Mouse (Mus musculus) spleen, embryonic (tissue): ENCODE data around the gene Fam126a.

ENCODE experiments used
- CTCF ChIA-PET: fragments of 350-600 bp; sonication (Branson Sonifier 250); formaldehyde crosslinking; loops from one replicate; lab custom pipeline; 2022; lab: Charles Lee

Gene Fam126a

DNA sequence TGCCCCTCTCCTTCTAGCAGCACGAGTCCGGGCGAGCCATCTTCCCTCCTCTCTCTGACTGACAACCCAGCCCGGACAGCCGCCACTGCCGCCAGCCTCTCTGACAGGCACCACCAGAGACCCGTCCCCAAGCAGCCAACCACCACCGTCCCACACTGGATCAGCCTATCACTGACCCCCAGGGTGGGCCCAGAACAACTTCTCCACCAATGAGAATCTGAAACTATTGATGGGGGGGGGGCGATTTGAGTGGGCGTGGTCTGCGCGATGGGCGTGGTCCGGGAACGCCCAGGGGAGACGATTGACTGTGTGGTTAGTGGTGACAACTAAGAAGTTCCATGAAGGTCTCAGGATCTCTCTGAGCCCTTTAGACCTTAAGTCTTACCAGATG lies at the start of gene Fam126a:
Gene Fam126a, minus strand, starts transcription at position 112 of the 391 bp plus-strand sequence.
- CTCF ChIA-PET, result interaction anchor here (1.2 kb wide), 1 partner anchor 47 kb away, joined by 3 read pairs; no protein-coding TSS in a partner anchor

DNA sequence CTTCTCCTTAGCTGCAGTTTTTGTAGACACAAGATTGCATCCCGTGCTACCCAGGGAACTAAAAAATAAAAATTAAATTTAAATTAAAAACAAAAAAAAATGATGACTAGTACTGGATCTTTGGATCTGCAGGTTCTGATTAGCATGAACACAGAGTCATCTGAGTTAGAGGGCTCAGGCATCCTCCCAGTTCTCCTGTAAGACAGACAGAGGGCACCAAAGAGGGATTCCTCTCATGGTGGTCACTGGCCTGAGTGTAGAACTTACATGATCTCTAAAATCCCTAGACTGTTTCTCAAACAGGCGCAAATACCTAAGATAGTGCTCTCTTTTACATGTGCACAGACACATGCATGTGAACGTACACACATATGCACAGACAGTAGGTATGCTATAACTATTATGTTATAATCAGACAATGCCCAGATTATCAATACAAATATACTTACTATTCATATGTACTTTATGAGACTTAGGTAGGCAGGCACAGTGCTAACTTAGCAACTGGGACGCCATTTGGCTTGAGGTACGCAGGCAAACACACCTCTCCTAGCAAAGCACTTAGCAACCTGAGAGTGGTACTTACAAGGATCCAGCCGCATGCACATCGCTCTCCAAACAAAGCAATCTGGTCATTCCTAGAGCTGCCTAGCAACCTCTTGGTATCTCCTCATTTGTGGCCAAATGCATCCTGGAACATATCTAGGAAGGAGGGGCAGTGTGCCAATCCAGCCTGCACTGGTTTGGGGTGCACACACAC lies 48.1 kb upstream of the Fam126a start:
- CTCF ChIA-PET, result interaction anchor here (0.6 to 1.4 kb wide), 2 partner anchors 9 to 47 kb away, joined by 3 to 6 read pairs; no protein-coding TSS in a partner anchor

DNA sequence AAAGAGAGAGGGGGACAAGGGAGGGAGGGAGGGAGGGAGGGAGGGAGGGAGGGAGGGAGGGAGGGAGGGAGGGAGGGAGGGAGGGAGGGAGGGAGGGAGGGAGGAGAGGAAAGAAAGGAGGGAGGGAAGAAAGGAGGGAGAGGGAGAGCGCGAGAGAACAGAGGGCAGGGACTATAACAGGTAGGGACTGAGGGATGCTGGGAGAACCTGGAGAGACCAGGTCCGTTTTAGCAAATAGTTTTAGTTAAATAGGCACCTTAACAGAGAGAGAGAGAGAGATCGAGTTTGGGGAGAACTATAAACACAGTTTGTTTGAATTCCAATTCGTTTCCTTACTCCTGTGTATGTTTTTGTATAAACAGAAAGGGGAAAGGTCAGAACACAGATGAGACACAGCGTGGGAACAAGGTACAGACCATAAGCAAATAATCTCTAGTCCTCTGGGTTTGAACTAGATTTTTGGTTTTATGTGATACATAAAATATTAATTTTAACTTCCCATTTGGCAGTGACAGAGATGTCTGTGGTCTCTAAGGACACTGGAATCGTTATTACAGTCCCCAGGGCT lies 47.3 kb upstream of the Fam126a start:
- CTCF ChIA-PET, result interaction anchor here (0.6 to 1.4 kb wide), 5 partner anchors 11 to 128 kb away, joined by 3 to 5 read pairs (median 4); no protein-coding TSS in a partner anchor

GRCm38 (mm10) chr5:24076986-24077718 lies 46.7 kb upstream of the Fam126a start:
- CTCF ChIA-PET, result interaction anchor here (0.6 to 1.4 kb wide), 5 partner anchors 11 to 128 kb away, joined by 3 to 5 read pairs (median 4); no protein-coding TSS in a partner anchor

- CTCF ChIA-PET, result interaction anchor here (0.6 kb wide), 1 partner anchor 33 kb away, joined by 4 read pairs; no protein-coding TSS in a partner anchor
Observed at GRCm38 (mm10) chr5:24072031-24072430, 41.5 kb upstream of the Fam126a start.

GRCm38 (mm10) chr5:24068955-24069354 lies 38.5 kb upstream of the Fam126a start:
- CTCF ChIA-PET, result no interaction called here

- CTCF ChIA-PET, result no interaction called here
Observed at GRCm38 (mm10) chr5:24063545-24063944, 33.1 kb upstream of the Fam126a start.

GRCm38 (mm10) chr5:24063034-24063433 lies 32.5 kb upstream of the Fam126a start:
- CTCF ChIA-PET, result no interaction called here

DNA sequence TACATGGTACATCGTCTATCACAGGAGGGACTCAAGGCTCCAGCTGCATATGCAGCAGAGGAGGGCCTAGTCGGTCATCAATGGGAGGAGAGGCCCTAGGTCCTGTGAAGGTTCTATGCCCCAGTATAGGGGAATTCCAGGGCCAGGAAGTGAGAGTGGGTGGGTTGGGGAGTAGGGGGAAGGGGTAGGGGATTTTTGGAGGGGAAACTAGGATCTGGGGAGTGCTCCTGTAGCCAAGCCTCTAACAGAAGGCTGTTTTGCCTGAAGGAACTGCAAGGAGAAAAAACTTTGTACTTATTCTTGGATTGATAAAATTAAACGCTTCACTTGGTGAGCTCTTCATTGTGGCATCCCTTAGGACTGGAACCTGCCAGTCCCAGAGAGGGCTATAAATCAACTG lies 30.5 kb upstream of the Fam126a start:
- CTCF ChIA-PET, result interaction anchor here (0.6 kb wide), 1 partner anchor 110 kb away, joined by 3 read pairs; no protein-coding TSS in a partner anchor

GRCm38 (mm10) chr5:24057592-24057991 lies 27.1 kb upstream of the Fam126a start:
- CTCF ChIA-PET, result no interaction called here

- CTCF ChIA-PET, result interaction anchor here (0.5 kb wide), 1 partner anchor 24 kb away, joined by 8 read pairs; no protein-coding TSS in a partner anchor
Observed at GRCm38 (mm10) chr5:24056865-24057264, 26.4 kb upstream of the Fam126a start.

GRCm38 (mm10) chr5:24054382-24054781 lies 23.9 kb upstream of the Fam126a start:
- CTCF ChIA-PET, result no interaction called here

DNA sequence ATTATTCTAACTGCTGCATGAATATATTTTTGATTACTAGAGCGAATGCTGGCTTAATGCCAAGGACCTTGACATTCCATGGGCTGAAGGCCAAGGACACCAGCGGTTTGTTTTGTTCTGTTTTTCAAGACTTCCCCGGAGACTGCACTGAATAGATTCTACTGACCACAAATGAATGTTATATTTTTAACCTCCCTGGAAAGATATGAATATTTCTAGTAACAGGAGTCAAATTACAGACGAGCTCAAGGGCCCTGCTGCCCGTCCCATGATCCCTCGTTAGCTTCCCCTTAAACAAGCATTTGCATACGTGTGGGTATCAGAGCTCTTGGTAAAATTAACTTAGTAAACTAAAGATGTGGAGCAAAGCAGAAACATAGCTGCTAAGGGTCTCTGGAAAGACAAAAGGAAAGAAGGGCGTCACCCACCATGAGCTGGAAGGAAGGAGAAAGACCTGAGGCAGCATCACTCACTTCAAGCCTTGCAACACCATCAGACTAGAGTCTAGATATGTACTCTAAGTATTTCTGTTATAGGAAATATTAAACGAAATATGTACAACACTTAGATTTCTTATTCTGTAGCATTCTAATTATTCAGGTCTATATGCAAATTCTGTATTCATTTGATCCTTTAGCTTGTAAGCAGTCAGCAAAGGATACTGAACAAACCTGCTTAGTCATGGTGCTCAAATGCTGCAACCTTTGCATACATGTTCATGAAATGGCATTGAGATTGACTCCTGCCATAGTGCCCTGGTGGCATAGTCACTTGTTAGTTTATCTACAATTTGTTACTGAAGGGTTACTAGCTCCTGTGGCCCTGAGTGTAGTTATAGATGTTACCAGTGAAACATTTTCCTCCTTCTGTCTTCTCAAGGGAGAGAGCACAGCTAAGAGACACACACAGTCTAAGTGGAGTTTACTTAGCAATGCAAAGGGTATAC lies 23.0 kb upstream of the Fam126a start:
- CTCF ChIA-PET, result no interaction called here

DNA sequence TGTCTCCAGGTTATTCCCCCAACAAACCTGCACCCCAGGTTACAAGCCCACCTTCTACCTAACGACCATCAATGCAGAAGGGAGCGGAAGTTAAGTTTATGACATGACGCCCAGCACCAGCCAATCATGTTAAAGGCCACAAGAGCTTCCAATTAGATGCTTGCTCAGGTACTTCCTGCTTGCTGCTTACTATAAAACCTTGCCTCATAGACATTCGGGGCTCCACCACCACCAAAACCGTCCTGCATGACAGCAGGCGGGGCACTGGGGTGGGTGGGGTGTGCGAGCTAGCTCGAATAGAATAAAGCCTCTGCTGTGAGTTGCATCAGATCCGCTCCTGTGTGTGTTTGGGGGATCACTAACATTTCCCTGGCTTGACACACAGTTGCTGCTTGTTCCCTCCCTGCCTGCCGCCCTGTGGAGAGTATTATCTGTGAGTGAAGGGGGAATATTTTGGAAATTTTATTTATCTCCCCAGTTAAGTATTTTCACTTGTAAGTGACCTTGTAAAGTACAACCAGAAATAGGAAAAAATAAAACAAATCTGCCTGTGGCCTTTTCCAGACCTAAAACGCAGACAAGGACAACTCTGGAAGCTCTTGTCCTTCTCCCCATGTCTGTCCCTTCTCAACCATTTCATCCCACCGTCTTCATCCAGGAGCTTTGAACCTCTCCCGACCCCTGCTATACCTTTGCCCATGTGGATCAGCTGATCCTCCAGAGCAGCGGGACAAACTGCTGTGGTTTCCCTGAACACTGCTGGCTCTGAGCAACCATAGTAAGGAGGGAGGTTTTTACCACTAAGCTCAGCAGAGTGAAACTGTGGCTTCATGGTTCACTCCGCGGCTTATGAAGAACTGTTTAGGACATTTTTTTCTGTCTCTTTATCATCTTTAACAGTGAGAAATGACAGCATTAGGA lies 21.5 kb upstream of the Fam126a start:
- CTCF ChIA-PET, result interaction anchor here (0.9 kb wide), 1 partner anchor 10 kb away, joined by 3 read pairs; no protein-coding TSS in a partner anchor

DNA sequence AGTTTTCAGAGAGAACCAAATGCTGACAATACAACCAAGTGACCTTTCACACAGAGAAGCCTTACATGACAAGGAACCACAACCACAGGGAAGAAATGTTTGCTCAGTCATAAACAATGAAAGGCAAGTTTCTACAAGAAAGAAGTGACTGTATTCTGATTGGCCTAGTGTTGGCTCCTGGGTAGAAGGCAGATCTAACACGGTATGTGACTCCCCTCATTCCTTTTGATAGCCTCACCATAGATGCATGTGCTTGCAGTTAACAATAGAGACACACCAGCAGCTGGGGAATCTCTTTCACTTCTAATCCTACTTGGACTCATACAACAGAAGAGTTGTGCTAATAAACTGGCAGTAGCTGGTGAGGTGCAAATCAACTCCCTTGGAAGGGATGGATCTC lies 17.3 kb upstream of the Fam126a start:
- CTCF ChIA-PET, result no interaction called here

DNA sequence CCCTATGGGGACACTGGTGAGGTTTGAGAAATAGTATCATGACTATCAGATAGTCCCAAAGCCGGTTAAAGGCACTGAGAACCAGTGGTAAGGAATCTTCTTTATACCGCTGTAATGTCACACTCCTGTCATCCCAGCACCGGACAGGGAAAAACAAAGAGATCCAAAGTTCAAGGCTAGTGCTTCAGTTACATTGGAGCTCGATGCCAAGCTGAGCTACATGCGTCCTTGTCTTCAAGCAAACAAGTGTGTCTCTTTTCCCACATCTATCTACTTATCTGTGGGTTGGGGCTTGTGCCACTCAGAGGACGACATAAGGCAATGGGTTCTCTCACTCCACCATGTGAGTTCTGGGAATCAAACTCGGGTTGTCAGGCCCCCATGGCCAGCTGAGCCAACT lies 16.5 kb upstream of the Fam126a start:
- CTCF ChIA-PET, result no interaction called here

DNA sequence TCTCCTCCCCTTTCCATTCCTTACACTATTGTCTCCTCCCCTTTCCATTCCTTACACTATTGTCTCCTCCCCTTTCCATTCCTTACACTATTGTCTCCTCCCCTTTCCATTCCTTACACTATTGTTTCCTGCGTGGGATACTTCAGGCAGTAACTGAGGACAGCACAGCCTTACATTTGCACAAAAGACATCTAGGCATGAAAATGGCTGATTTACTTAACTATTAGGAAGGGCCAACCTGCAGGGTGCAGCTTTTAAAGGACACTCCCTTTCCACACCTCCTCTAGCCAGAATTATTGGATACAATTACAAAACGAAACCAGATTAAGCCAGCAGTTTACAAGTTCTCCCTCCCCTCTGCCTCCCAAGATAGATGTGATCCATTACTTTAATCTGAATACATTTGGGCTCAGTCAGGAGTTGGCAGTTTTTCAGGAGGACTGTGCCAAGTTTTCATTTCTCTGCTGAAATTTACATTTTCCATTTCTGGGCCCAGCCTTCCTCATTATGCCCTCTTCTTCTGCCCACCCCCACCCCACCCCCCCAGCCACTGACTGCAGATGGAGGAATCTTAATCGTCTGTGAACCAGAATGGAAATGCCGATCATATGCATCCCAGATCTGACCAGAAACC lies 15.6 kb upstream of the Fam126a start:
- CTCF ChIA-PET, result no interaction called here

- CTCF ChIA-PET, result no interaction called here
Observed at GRCm38 (mm10) chr5:24044387-24044786, 13.9 kb upstream of the Fam126a start.

DNA sequence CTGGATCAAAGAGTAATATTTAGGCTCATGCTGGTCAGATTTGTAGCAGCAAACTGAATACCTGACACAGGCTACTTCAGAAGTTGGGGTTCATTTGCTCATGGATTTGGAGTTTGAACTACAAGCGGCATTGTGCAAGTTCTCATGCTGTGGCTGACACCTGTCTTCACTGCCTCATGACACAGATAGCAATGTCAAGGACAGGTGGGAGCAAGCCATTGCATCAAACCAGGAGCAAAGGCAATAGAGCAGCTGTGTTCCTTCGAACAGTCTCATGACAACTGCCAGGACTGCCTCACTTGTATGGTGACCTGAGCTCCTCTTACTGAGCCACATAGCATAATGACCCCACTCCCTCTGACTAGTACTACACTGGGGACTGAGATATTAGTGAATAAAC lies 12.9 kb upstream of the Fam126a start:
- CTCF ChIA-PET, result no interaction called here
